Mouse (Mus musculus) heart, postnatal 0 days (tissue): Measurements from ENCODE around the gene Scp2d1.

Source experiments
- CTCF ChIP-seq: IDR thresholded peaks from 2 replicates; pipeline ENCODE4 v1.5.1; 2016; ENCODE audit warnings: antibody characterized with exemption, control low read depth, low read depth
- EP300 ChIP-seq: IDR thresholded peaks from 2 replicates; pipeline ENCODE4 v1.6.1; 2016; ENCODE audit warnings: antibody characterized with exemption, low read depth

- no peak for TF ChIP-seq CTCF
- no peak for TF ChIP-seq EP300
These were observed 39.6 kb upstream of the Scp2d1 start for GRCm38 (mm10) chr2:144783831-144784230.
